Mouse (Mus musculus) MEL (cell line): Measurements from ENCODE around the gene Bnc2.

ENCODE experiments used
- CTCF ChIP-seq, 3 experiments: IDR thresholded peaks in 2 of 3; conservative IDR thresholded peaks in 1 of 3; 2 replicates each; pipeline ENCODE4 v1.5.1; 2011 to 2012; ENCODE audit warnings: low read length in 3 of 3, low read depth in 2 of 3, mild to moderate bottlenecking in 2 of 3, improper control_type of control experiment in 1 of 3, inconsistent platforms in 1 of 3, mixed read lengths in 1 of 3, moderate library complexity in 1 of 3; ENCODE audit not compliant: control insufficient read depth in 1 of 3, insufficient read depth in 1 of 3, poor library complexity in 1 of 3, severe bottlenecking in 1 of 3
- GATA1 ChIP-seq: IDR thresholded peaks from 2 replicates; pipeline ENCODE4 v1.6.1; 2011; ENCODE audit warnings: low read depth, low read length, improper control_type of control experiment
- MAFK ChIP-seq: IDR thresholded peaks from 2 replicates; pipeline ENCODE4 v1.6.1; 2011; ENCODE audit warnings: low read depth, mild to moderate bottlenecking, low read length, improper control_type of control experiment, borderline replicate concordance
- NELFE ChIP-seq: IDR thresholded peaks from 2 replicates; pipeline ENCODE4 v1.6.1; 2011; ENCODE audit warnings: low read depth, low read length, improper control_type of control experiment
- POLR2A ChIP-seq, 2 experiments: IDR thresholded peaks; 2 replicates each; pipeline ENCODE4 v1.6.1; 2011 to 2012; ENCODE audit warnings: low read length in 2 of 2, mild to moderate bottlenecking in 2 of 2, control low read depth in 1 of 2, improper control_type of control experiment in 1 of 2, low read depth in 1 of 2, moderate library complexity in 1 of 2; ENCODE audit not compliant: control insufficient read depth in 1 of 2, insufficient read depth in 1 of 2, poor library complexity in 1 of 2
- POLR2AphosphoS5 ChIP-seq: IDR thresholded peaks from 2 replicates; pipeline ENCODE4 v1.6.1; 2012; ENCODE audit warnings: low read depth, borderline replicate concordance, mild to moderate bottlenecking, inconsistent platforms, low read length, moderate library complexity, mixed read lengths
- SMC3 ChIP-seq: IDR thresholded peaks from 2 replicates; pipeline ENCODE4 v1.6.1; 2011; ENCODE audit warnings: low read depth, low read length, improper control_type of control experiment

DNA sequence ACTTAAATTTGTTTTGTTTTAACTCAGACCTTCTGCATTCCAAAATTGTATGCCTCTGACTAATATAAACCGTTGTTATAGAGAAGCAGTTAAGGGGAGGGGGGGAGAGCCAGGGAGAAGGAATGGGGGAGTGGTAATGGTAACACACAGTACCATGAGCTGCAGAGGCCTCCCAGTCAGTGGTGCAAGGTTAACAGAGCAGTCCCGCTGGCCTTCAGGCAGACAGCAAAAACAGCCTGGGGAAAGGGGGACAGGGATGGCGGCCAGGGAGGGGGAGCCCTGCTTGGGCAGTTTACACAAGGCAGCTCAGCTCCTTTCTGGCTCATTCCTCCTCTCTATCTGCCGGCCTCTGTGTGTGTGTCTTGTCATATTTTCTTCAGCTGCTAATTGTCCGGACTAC, 151.9 kb downstream of the Bnc2 start:
- TF ChIP-seq POLR2A (IDR thresholded peaks at IDR 0.05; ENCODE audit: control insufficient read depth in 1 of 2, insufficient read depth in 1 of 2, low read depth in 1 of 2, low read length in 2 of 2, poor library complexity in 1 of 2): no peak
- TF ChIP-seq CTCF (IDR thresholded peaks at IDR 0.05 in 2 of 3, conservative IDR thresholded peaks at IDR 0.05 in 1 of 3; ENCODE audit: control insufficient read depth in 1 of 3, insufficient read depth in 1 of 3, low read depth in 2 of 3, low read length in 3 of 3, poor library complexity in 1 of 3, severe bottlenecking in 1 of 3): no peak
- TF ChIP-seq MAFK: no peak
- TF ChIP-seq GATA1: no peak
- no peak for TF ChIP-seq NELFE
- no peak for TF ChIP-seq SMC3
- TF ChIP-seq POLR2AphosphoS5: no peak
